Mouse (Mus musculus) myocyte (in vitro differentiated cells): ENCODE results near the gene Arhgap23. TPM values are rescaled to one million over a fixed set of nuclear protein-coding genes. Genes with fewer than 3 reads are reported as not detected.

Experiments
- H3K27me3 ChIP-seq: one replicate; pipeline ENCODE4 v1.6.1; 2011; ENCODE audit not compliant: control insufficient read depth, insufficient read depth, insufficient read length
- H3K36me3 ChIP-seq: one replicate; pipeline ENCODE4 v1.6.1; 2011; ENCODE audit not compliant: control insufficient read depth, insufficient read depth
- H3K4me2 ChIP-seq: one replicate; pipeline ENCODE4 v1.6.1; 2011; ENCODE audit warnings: low read depth, control low read depth
- H3K4me3 ChIP-seq: one replicate; pipeline ENCODE4 v1.5.1; 2011; ENCODE audit warnings: mild to moderate bottlenecking, control low read depth, moderate library complexity
- H3K79me2 ChIP-seq: one replicate; pipeline ENCODE4 v1.6.1; 2011; ENCODE audit not compliant: control insufficient read depth, insufficient read depth
- H3ac ChIP-seq: one replicate; pipeline ENCODE4 v1.6.1; 2011; ENCODE audit not compliant: control insufficient read depth, insufficient read length
- CEBPB ChIP-seq: IDR thresholded peaks from 2 replicates; pipeline ENCODE4 v1.6.1; 2011; ENCODE audit warnings: mild to moderate bottlenecking, moderate library complexity; ENCODE audit not compliant: poor library complexity, insufficient read depth, severe bottlenecking
- E2F4 ChIP-seq: IDR thresholded peaks from one replicate; pipeline ENCODE4 v1.6.1; 2011; ENCODE audit warnings: mild to moderate bottlenecking, control low read depth, moderate library complexity; ENCODE audit not compliant: insufficient read depth
- MAX ChIP-seq: IDR thresholded peaks from one replicate; pipeline ENCODE4 v1.6.1; 2011; ENCODE audit warnings: low read depth, mild to moderate bottlenecking, control low read depth
- MYOD1 ChIP-seq, 3 experiments: IDR thresholded peaks; one replicate each; pipeline ENCODE4 v1.6.1; 2011; ENCODE audit warnings: control low read depth in 2 of 3, low read depth in 2 of 3, mild to moderate bottlenecking in 2 of 3, moderate library complexity in 1 of 3; ENCODE audit not compliant: insufficient read length in 2 of 3, control insufficient read depth in 1 of 3
- MYOG ChIP-seq, 3 experiments: IDR thresholded peaks; one replicate each; pipeline ENCODE4 v1.6.1; 2011; ENCODE audit warnings: control low read depth in 2 of 3, low read depth in 2 of 3, mild to moderate bottlenecking in 2 of 3; ENCODE audit not compliant: insufficient read length in 2 of 3, control insufficient read depth in 1 of 3, insufficient read depth in 1 of 3
- POLR2A ChIP-seq: IDR thresholded peaks from one replicate; pipeline ENCODE4 v1.6.1; 2011; ENCODE audit warnings: low read depth, mild to moderate bottlenecking, control low read depth, moderate library complexity; ENCODE audit not compliant: insufficient read length
- POLR2AphosphoS2 ChIP-seq: IDR thresholded peaks from one replicate; pipeline ENCODE4 v1.6.1; 2011; ENCODE audit warnings: low read depth, control low read depth; ENCODE audit not compliant: insufficient read length
- REST ChIP-seq: IDR thresholded peaks from one replicate; pipeline ENCODE4 v1.6.1; 2011; ENCODE audit warnings: mild to moderate bottlenecking, control low read depth, moderate library complexity; ENCODE audit not compliant: insufficient read depth, insufficient read length
- SRF ChIP-seq: IDR thresholded peaks from one replicate; pipeline ENCODE4 v1.6.1; 2011; ENCODE audit warnings: low read depth; ENCODE audit not compliant: control insufficient read depth, insufficient read length
- TCF12 ChIP-seq: IDR thresholded peaks from one replicate; pipeline ENCODE4 v1.6.1; 2011; ENCODE audit warnings: mild to moderate bottlenecking, control low read depth; ENCODE audit not compliant: poor library complexity, insufficient read depth, severe bottlenecking
- TCF3 ChIP-seq: IDR thresholded peaks from one replicate; pipeline ENCODE4 v1.6.1; 2011; ENCODE audit warnings: low read depth, control low read depth; ENCODE audit not compliant: insufficient read length
- USF1 ChIP-seq: IDR thresholded peaks from one replicate; pipeline ENCODE4 v1.6.1; 2011; ENCODE audit warnings: low read depth, mild to moderate bottlenecking, control low read depth, moderate library complexity
- polyA plus RNA-seq: library from polyadenylated mRNA; unstranded; fragments of >200 nt; fragmentation: generic; extraction: Trizol; gene quantifications from one replicate; pipeline ENCODE4 v1.2.1, GENCODE M21; 2012; ENCODE audit warnings: missing spikeins

The Arhgap23 gene
- polyA plus RNA-seq, 1 experiment, result 41.9 TPM

GRCm38 (mm10) chr11:97450305-97450922 is 35.1 kb downstream of the Arhgap23 start:
- Histone ChIP-seq H3K79me2 (peaks cover 24% of the 10 kb centered on the region), H3ac (peak overlapping the region; percentile 22), H3K4me3 (peak overlapping the region; percentile 45), H3K36me3 (peaks cover 51% of the 10 kb centered on the region), H3K4me2 (peak overlapping the region; percentile 71), H3K27me3 (no peaks in the 10 kb centered on the region)
- no peak for TF ChIP-seq POLR2AphosphoS2
- peak; percentile 71 for TF ChIP-seq USF1
- TF ChIP-seq REST, result no peak
- no peak for TF ChIP-seq CEBPB
- TF ChIP-seq POLR2A, result peak; percentile 21
- TF ChIP-seq TCF12, result no peak
- TF ChIP-seq MYOD1 (IDR thresholded peaks at IDR 0.05; ENCODE audit: control insufficient read depth in 1 of 3, insufficient read length in 2 of 3, low read depth in 2 of 3), result no peak
- TF ChIP-seq MYOG (IDR thresholded peaks at IDR 0.05; ENCODE audit: control insufficient read depth in 1 of 3, insufficient read depth in 1 of 3, insufficient read length in 2 of 3, low read depth in 2 of 3), result peak in 1 of 3 experiments; percentile 8
- no peak for TF ChIP-seq E2F4
- TF ChIP-seq MAX, result no peak
- TF ChIP-seq TCF3, result no peak
- TF ChIP-seq SRF, result peak; percentile 80

- H3ac ChIP-seq, result no peak overlapping the region
- TF ChIP-seq SRF (no peak), USF1 (no peak), POLR2AphosphoS2 (peak; percentile 18)
- H3K27me3 ChIP-seq, result no peaks in the 10 kb centered on the region
- peak overlapping the region; percentile 45 for H3K4me3 ChIP-seq
- peaks cover 61% of the 10 kb centered on the region for H3K36me3 ChIP-seq
- peak overlapping the region; percentile 71 for H3K4me2 ChIP-seq
- peaks cover 24% of the 10 kb centered on the region for H3K79me2 ChIP-seq
Measured at GRCm38 (mm10) chr11:97451625-97452024, 36.3 kb downstream of the Arhgap23 start.

GRCm38 (mm10) chr11:97457120-97457519 is 41.8 kb downstream of the Arhgap23 start:
- peaks cover 18% of the 10 kb centered on the region for H3K79me2 ChIP-seq
- no peak for TF ChIP-seq CEBPB
- TF ChIP-seq MAX, result no peak
- TF ChIP-seq TCF3, result no peak
- TF ChIP-seq MYOD1 (IDR thresholded peaks at IDR 0.05; ENCODE audit: control insufficient read depth in 1 of 3, insufficient read length in 2 of 3, low read depth in 2 of 3), result no peak

GRCm38 (mm10) chr11:97461307-97461820 is 46.0 kb downstream of the Arhgap23 start:
- H3K27me3 ChIP-seq, result no peaks in the 10 kb centered on the region
- no peak overlapping the region for H3ac ChIP-seq
- TF ChIP-seq TCF3 (no peak), POLR2AphosphoS2 (peak; percentile 30), MYOG (IDR thresholded peaks at IDR 0.05; ENCODE audit: control insufficient read depth in 1 of 3, insufficient read depth in 1 of 3, insufficient read length in 2 of 3, low read depth in 2 of 3) (no peak), USF1 (no peak), MYOD1 (IDR thresholded peaks at IDR 0.05; ENCODE audit: control insufficient read depth in 1 of 3, insufficient read length in 2 of 3, low read depth in 2 of 3) (no peak), E2F4 (no peak), TCF12 (no peak), CEBPB (no peak)
- peaks cover 4% of the 10 kb centered on the region for H3K79me2 ChIP-seq
- H3K36me3 ChIP-seq, result peaks cover 63% of the 10 kb centered on the region
- H3K4me2 ChIP-seq, result no peak overlapping the region
- H3K4me3 ChIP-seq, result no peak overlapping the region

More at GRCm38 (mm10) chr11:97457120-97457519, 41.8 kb downstream of the Arhgap23 start:
- Histone ChIP-seq H3K36me3 (peaks cover 91% of the 10 kb centered on the region), H3K4me2 (no peak overlapping the region), H3K4me3 (no peak overlapping the region), H3K27me3 (no peaks in the 10 kb centered on the region), H3ac (no peak overlapping the region)

GRCm38 (mm10) chr11:97462538-97462937 is 47.2 kb downstream of the Arhgap23 start:
- Histone ChIP-seq H3K36me3 (peaks cover 52% of the 10 kb centered on the region), H3K27me3 (no peaks in the 10 kb centered on the region), H3K4me2 (no peak overlapping the region), H3ac (no peak overlapping the region), H3K79me2 (no peaks in the 10 kb centered on the region), H3K4me3 (no peak overlapping the region)
- TF ChIP-seq E2F4 (no peak), POLR2AphosphoS2 (peak; percentile 8), MYOG (IDR thresholded peaks at IDR 0.05; ENCODE audit: control insufficient read depth in 1 of 3, insufficient read depth in 1 of 3, insufficient read length in 2 of 3, low read depth in 2 of 3) (no peak), MYOD1 (IDR thresholded peaks at IDR 0.05; ENCODE audit: control insufficient read depth in 1 of 3, insufficient read length in 2 of 3, low read depth in 2 of 3) (no peak)
